Mouse (Mus musculus): ENCODE measurements around the gene Galnt10.

DNA sequence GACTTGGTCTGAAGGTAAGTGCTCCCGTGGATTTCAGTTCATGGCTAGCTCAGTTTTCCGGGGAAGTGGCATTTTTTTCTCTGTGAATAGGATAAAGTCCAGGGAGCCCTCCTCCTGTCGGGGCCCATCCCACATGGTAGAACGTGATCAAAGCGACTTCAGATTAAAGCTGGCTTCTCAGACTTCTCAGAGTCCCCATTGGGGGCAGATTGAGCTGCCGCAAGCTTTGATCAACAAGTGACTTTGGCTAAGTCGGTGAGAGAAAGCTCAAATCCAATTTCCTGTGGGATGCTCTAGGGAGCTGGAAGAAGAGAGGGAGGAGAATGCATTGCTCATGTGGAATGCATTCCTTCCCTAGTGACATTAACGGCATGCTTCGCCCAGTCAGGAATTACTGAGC is 10.1 kb upstream of the Galnt10 start:
- TF ChIP-seq EP300 (IDR thresholded peaks at IDR 0.05) (no peak), CTCF (IDR thresholded peaks at IDR 0.05) (no peak)

All from lung, postnatal 0 days (tissue).